Mouse (Mus musculus) megakaryocyte, adult 5-6 weeks (primary cell): ENCODE results near the gene Klhdc3. TPM values are rescaled to one million over a fixed set of nuclear protein-coding genes. Genes with fewer than 3 reads are reported as not detected.

Source experiments
- ATAC-seq: 2 replicates; pipeline ENCODE4 v1.8.0; 2016; ENCODE audit warnings: mild to moderate bottlenecking, inconsistent platforms; ENCODE audit not compliant: poor library complexity, severe bottlenecking
- total RNA-seq, 2 experiments: library from RNA; stranded (forward) in 1 of 2; stranded (reverse) in 1 of 2; fragments of 153-499, 151-499 nt in 1 of 2; fragments of 221-1000, 200-1000 nt in 1 of 2; gene quantifications; 2 replicates each; pipeline versions ENCODE4 v1.2.3 to v1.2.4; 2015 to 2017

Klhdc3 gene
- 27.0 and 32.0 TPM in 2 replicates for total RNA-seq (2015)
- total RNA-seq (2017) = 14.7 and 16.6 TPM in 2 replicates

- ATAC-seq = peak; percentile 97
Measured at GRCm38 (mm10) chr17:46680760-46681373, at the start of gene Klhdc3. Gene Klhdc3 (minus strand): TSS chr17:46680914.

GRCm38 (mm10) chr17:46728904-46729318, 48.2 kb upstream of the Klhdc3 start, which contains the start of gene Gnmt:
Gene Gnmt (minus strand): TSS chr17:46729168.
- peak; percentile 45 for ATAC-seq

DNA sequence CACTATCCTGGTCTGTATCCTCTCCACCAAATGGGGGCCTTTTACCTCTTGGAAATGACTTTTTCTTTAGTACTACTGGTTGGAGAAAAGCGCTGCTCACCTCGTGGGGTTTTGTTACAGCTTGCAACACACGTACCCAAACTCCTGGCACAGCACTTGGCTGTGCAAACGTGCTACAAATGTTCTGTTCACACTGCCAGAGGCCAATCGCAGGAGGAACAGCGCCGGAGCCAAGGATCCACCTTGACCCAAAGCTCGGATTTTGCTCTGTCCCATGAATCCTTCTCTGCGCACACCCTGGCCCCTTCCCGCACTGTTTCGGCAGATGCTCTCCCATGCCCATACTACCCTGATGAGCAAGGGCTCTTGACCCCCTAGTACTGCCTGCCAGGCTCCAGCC, 47.8 kb upstream of the Klhdc3 start:
- ATAC-seq = no peak

- no peak for ATAC-seq
Measured at GRCm38 (mm10) chr17:46728021-46728420, 47.3 kb upstream of the Klhdc3 start.

DNA sequence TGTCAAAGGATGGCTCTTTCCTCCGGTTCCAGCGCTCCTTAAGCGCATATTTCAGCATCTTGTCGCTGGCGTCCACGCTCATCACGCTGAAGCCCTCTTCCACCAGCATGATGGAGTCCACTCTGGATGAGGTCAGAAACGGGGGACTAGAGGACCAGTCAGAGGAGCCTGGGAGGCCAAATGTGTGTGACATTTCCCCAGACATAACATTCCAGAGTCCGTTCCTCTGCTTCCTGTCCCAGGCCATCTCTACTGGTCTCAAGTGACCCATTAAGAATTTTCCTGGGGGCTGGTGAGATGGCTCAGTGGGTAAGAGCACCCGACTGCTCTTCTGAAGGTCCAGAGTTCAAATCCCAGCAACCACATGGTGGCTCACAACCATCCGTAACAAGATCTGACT, 46.6 kb upstream of the Klhdc3 start:
- ATAC-seq = no peak

DNA sequence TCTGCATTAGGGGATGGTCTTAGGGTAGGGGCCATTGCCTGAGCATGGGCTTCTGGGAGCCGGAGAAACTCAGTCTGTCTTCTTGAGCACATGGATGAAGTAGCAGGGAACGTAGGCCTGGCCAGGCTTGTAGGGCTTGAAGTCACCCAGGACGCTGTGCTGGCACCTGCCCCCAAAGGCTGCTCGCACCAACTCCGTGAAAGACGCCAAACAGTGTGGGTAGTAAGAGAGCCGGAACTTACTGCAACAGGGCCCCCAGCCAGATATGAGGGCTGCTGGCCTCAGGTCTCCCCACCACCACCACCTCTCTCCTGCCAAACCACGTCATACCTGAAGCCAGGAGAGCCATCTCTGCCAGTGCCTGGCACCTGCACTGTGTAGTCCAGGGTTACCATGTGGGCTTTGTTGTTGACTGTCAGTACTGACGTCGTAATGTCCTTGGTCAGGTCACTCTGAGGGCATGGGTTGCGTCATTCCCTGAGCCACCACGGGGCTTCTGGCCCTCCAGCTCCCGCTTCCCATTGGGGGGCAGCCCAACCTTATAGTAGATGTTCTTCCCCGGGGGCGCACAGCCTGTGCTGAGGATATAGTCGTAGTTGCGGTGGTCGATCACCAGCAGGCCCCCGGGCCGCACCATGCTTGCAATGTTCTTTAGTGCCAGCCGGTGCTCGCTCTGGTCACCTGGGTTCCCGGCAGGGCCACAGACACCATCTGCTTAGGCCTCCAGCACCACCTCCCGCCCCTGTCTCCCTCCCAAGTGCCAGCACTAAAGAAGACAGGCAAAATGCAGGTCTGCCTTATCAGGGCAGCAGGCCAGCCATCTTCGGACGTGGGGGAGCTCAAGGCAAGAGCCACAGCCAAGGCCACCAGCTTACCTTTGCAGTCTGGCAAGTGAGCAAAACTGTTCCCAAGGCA, 45.3 kb upstream of the Klhdc3 start:
- ATAC-seq = no peak

GRCm38 (mm10) chr17:46725273-46725672, 44.6 kb upstream of the Klhdc3 start:
- ATAC-seq = peak; percentile 58

- no peak for ATAC-seq
Measured at GRCm38 (mm10) chr17:46724477-46725084, 43.9 kb upstream of the Klhdc3 start.

DNA sequence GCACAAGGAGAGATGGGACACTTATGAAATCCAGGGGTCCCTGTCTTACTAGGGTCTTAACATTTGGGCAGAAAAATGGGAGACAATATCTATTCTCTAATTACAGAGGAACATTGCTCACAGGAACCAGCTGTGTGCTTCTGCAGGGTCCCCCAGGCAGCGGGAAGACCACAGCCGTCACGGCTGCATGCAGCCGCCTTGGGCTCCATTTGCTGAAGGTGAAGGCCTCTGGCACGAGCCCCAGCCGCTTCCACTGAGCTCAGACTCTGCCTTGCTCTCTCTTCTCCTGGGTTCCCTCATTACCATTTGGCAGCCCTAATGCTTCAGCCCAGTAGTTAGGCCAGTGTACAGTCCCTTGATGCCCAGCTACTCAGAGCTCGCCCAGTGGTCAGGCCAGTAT, 40.4 kb upstream of the Klhdc3 start:
- ATAC-seq = no peak

DNA sequence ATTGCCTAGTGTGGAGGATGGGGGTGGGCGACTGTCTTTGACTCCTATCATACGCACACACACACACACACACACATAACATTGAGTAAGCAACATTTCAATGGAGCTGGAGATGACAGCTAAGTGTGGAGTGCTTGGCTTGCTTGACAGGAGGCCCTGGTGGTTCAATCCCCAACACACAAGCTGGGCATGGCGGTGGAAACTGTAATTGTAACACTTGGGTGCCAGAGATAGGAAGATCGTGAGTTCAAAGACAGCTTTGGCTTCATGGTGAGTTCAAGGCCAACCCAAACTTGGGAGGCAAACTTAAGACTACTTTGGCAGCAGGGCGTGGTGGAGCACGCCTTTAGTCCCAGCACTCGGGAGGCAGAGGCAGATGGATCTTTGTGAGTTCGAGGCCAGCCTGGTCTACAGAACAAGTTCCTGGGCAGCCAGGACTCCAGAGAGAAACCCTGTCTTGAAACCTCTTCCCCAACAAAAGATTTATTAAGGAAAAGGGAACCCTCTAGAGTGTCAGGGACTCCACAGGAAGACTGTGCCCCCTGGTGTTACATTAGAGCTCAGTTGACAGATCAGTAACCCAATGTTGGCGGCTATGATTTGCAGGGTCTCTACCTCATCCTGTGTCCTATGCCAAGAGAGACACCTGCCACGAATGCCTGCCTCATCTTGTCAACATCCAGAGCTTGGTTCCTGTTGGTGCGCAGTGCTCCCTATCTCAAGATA, 34.2 kb upstream of the Klhdc3 start:
- no peak for ATAC-seq

- ATAC-seq = no peak
Measured at GRCm38 (mm10) chr17:46713849-46714248, 33.1 kb upstream of the Klhdc3 start.

- ATAC-seq = no peak
Measured at GRCm38 (mm10) chr17:46712442-46712841, 31.7 kb upstream of the Klhdc3 start.

- peak; percentile 24; the same call in 1 of the 2 replicates for ATAC-seq
Measured at GRCm38 (mm10) chr17:46711612-46712271, 31.0 kb upstream of the Klhdc3 start.

- peak; percentile 99 for ATAC-seq
Measured at GRCm38 (mm10) chr17:46710959-46711597, 30.4 kb upstream of the Klhdc3 start, which contains the start of gene Pex6. Gene Pex6 (plus strand): TSS chr17:46711463.

DNA sequence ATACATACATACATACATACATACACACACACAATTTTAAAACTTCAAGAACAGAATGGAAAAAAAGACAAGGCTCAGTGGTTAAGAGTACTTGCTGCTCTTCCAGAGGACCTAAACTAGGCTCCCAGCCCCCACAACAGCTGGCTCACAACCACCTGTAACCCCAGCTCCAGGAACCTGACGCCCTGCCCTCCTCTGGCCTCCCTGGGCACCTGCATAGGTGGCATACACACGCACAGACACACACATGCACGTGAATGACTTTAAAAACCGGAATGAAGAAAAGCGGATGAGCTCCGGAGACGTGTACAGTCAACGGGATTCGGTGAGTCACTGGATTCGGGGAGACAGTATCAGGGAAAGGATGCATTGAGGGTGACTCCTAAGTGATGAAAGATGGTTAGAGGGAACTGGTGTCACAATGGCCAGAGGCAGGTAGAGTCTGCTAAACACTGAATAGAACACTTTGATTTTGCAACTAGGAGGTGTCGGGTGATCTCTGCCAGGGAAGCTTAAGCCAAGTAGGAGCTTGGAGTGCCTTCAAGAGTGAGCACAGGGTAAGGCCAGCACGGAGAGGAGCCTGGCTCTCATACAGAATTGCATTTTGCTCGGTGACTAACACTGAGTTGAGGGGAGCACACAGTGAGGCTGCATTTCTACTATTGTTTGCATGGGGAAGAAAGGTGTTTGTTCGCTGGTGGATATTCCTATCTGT, 25.8 kb upstream of the Klhdc3 start:
- ATAC-seq = no peak

DNA sequence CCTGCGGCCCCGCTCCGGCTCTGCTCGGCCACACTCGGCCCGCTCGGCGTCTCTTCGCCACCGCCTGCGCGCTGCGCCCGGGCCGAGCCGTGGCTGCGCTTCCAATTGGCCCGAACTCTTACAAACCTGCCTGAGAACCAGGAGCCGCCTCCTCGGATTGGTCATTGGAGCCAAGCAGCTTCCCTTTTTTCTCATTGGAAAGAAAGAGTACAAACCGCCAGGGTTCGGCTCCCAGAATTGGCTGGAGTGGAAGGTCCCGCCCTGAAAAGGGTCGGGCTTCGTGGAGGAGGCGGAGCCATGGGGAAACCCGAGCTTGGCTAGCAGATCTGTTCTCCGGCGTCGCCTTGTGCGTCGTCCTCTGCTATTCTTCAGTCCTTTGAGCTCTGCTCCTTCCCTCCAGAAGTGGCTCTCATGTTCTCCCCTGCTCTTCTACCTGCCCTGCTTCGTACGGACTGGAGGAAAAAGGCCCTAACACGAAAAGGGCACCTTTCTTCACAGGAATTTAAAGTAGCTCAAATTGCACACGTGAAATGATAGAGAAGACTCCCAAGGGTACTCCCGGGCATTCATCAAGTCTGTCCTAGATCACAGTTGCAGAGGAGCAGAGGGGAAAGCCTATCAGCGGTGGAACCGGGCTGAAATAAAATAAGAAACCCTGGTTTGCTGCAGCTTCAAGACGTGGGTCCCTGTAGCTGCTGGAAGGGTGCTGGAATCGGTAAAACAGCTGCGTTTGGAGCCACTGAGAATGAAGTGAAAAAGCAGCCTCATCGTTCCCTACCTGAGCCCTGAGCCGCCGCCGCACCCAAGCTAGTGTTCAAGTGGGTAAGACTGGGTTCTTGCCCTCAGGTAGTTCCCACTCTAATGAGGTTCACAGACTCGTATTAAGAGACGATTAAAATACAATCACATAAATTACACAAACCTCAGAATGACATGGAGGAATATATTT, 24.4 kb upstream of the Klhdc3 start, which contains the start of gene Ppp2r5d:
TSS of gene Ppp2r5d (minus strand) at position 225 of the 949 bp plus-strand sequence.
- peak; percentile 98 for ATAC-seq

DNA sequence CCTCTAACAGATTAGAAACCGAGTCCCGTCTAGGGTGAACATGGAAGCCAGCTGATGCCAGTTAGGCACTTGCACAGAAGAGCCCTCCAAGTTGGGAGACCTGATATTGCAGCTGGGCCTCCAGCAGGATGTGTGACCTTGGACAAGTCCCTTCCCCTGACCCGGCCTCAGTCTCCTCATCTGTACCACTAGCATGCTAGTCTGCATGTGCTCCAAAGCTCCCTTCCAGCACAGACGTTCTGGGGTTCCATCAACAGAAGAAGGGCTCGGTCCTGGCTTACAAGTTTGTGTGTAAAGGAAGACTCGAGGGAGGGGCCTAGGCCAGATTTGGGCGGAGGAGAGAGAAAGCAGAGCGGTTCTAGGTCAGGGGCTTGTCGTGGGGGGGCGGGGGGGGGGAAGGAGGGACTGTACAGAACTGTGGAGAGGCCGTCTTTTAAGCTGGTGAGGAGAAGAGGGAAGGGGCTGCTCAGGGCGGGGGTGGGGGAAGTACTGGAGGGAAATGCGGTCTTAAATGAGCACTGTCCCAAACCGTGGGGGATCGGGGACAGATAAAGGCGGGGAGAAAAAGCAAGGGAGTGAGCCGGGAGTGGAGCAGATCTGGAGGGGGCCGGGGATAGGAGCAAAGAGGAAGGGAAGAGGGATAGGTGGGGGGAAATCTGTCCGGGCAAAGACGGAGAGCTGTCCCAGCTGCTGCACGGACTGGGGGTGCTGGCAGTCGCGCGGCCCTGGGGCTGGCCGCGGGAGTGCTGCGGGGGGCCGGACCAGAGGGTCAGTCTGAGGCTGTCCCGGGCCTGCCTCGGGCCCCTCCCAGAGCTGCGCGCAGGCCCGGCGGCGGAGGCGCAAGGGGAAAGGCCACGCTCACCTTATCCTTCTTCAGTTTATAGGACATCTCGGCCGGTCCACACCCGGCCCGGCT, 23.5 kb upstream of the Klhdc3 start:
- peak; percentile 1; the same call in 1 of the 2 replicates for ATAC-seq
